Mouse (Mus musculus) intestine, postnatal 0 days (tissue): ENCODE measurements around the gene Cntrob. TPM values are rescaled to one million over a fixed set of nuclear protein-coding genes. Genes with fewer than 3 reads are reported as not detected.

Source experiments
- ATAC-seq: fragments of 200-750 bp; cut with Nextera tagmentation; 2 replicates; pipeline ENCODE4 v1.8.0; 2017; ENCODE audit warnings: mild to moderate bottlenecking, moderate TSS enrichment, moderate library complexity
- H3K27ac ChIP-seq: fragments of 300-500 bp; sonication (generic); 2 replicates; pipeline ENCODE4 v1.5.1; 2014; ENCODE audit warnings: mild to moderate bottlenecking, low read depth, low read length, moderate library complexity
- H3K27me3 ChIP-seq: fragments of 300-500 bp; sonication (generic); replicated peaks from 2 replicates; pipeline ENCODE4 v1.6.1; 2014; ENCODE audit warnings: low read length, mixed read lengths; ENCODE audit not compliant: control insufficient read depth, insufficient read depth
- H3K36me3 ChIP-seq: fragments of 300-500 bp; sonication (generic); 2 replicates; pipeline ENCODE4 v1.6.1; 2014; ENCODE audit warnings: mild to moderate bottlenecking, moderate library complexity; ENCODE audit not compliant: control insufficient read depth, insufficient read depth
- H3K4me1 ChIP-seq: fragments of 300-500 bp; sonication (generic); replicated peaks from 2 replicates; pipeline ENCODE4 v1.6.1; 2014; ENCODE audit warnings: antibody characterized with exemption, low read length, mixed read lengths; ENCODE audit not compliant: control insufficient read depth, insufficient read depth
- H3K4me2 ChIP-seq: fragments of 300-500 bp; sonication (generic); replicated peaks from 2 replicates; pipeline ENCODE4 v1.6.1; 2014; ENCODE audit warnings: low read depth, mild to moderate bottlenecking, moderate library complexity
- H3K4me3 ChIP-seq: fragments of 300-500 bp; sonication (generic); 2 replicates; pipeline ENCODE4 v1.5.1; 2014; ENCODE audit warnings: low read depth, low read length
- H3K9ac ChIP-seq: fragments of 300-500 bp; sonication (generic); 2 replicates; pipeline ENCODE4 v1.6.1; 2014; ENCODE audit warnings: mild to moderate bottlenecking, low read depth, low read length
- H3K9me3 ChIP-seq: fragments of 300-500 bp; sonication (generic); 2 replicates; pipeline ENCODE4 v1.6.1; 2016; ENCODE audit warnings: mixed run types; ENCODE audit not compliant: control insufficient read depth
- CTCF ChIP-seq: sonication (generic); IDR thresholded peaks from 2 replicates; pipeline ENCODE4 v1.5.1; 2016; ENCODE audit warnings: low read depth, mild to moderate bottlenecking, control low read depth, antibody characterized with exemption, moderate library complexity
- WGBS: fragments of 180-500 bp; shearing (Covaris S2); extraction: QIAGEN DNeasy Blood & Tissue Kit; methylation state at CpG from one replicate; pipeline ENCODE4 v1.1.7; 2014; 5-methylcytosine and 5-hydroxymethylcytosine counted together
- polyA plus RNA-seq: library from polyadenylated mRNA; unstranded; fragments of >200 nt; fragmentation: Nextera tagmentation; extraction: Ambion mirVana; gene quantifications from 2 replicates; pipeline ENCODE4 v1.2.1, GENCODE M21; 2015

The Cntrob gene
- polyA plus RNA-seq, 1 experiment from 2014 or later = 7.9 TPM

- under 1% methylated on average over 24 of the region's 24 CpGs for WGBS
- TF ChIP-seq CTCF = no peak
- H3K9ac ChIP-seq = peak overlapping the region; percentile 53
- H3K36me3 ChIP-seq = no peaks in the 10 kb centered on the region
- H3K4me3 ChIP-seq = peak overlapping the region; percentile 55
- H3K27me3 ChIP-seq = peaks cover 3% of the 10 kb centered on the region; the same call in 1 of the 2 replicates
- peak; percentile 66 for ATAC-seq
- H3K27ac ChIP-seq = peak overlapping the region; percentile 41; the same call in 1 of the 2 replicates
- H3K4me1 ChIP-seq = peaks cover 8% of the 10 kb centered on the region; the same call in 1 of the 2 replicates
- peak overlapping the region; percentile 79 for H3K4me2 ChIP-seq
- H3K9me3 ChIP-seq = no peaks in the 10 kb centered on the region
These were observed 8.4 kb upstream of the Cntrob start for GRCm38 (mm10) chr11:69331929-69332405.

GRCm38 (mm10) chr11:69331152-69331551 lies 7.6 kb upstream of the Cntrob start:
- TF ChIP-seq CTCF = no peak
- no peaks in the 10 kb centered on the region for H3K9me3 ChIP-seq
- H3K4me2 ChIP-seq = no peak overlapping the region
- H3K27ac ChIP-seq = no peak overlapping the region
- H3K4me1 ChIP-seq = peaks cover 8% of the 10 kb centered on the region; the same call in 1 of the 2 replicates
- H3K36me3 ChIP-seq = no peaks in the 10 kb centered on the region
- no peak overlapping the region for H3K4me3 ChIP-seq
- WGBS = 84% methylated on average over 6 of the region's 6 CpGs
- H3K9ac ChIP-seq = no peak overlapping the region
- no peak for ATAC-seq
- H3K27me3 ChIP-seq = peaks cover 5% of the 10 kb centered on the region; the same call in 1 of the 2 replicates

GRCm38 (mm10) chr11:69328517-69328916 lies 4.9 kb upstream of the Cntrob start:
- Histone ChIP-seq H3K36me3 (no peaks in the 10 kb centered on the region), H3K4me3 (no peak overlapping the region), H3K4me1 (peaks cover 8% of the 10 kb centered on the region; the same call in 1 of the 2 replicates), H3K27ac (no peak overlapping the region), H3K4me2 (no peak overlapping the region), H3K9ac (no peak overlapping the region), H3K27me3 (peaks cover 5% of the 10 kb centered on the region; the same call in 1 of the 2 replicates), H3K9me3 (no peaks in the 10 kb centered on the region)
- no peak for TF ChIP-seq CTCF
- WGBS = 91% methylated on average over 6 of the region's 6 CpGs
- ATAC-seq = no peak

- WGBS = 56% methylated on average over 6 of the region's 6 CpGs
- ATAC-seq = no peak
These were observed 4.1 kb upstream of the Cntrob start for GRCm38 (mm10) chr11:69327648-69328047.

GRCm38 (mm10) chr11:69327157-69327442 lies 3.5 kb upstream of the Cntrob start:
- no peaks in the 10 kb centered on the region for H3K36me3 ChIP-seq
- no peak overlapping the region for H3K27ac ChIP-seq
- 27% methylated on average over 9 of the region's 9 CpGs for WGBS
- no peak overlapping the region for H3K4me2 ChIP-seq
- H3K4me1 ChIP-seq = 0 out of 2 replicates have a peak, but pooled peaks cover 2% of the 10 kb centered on the region
- H3K9me3 ChIP-seq = no peaks in the 10 kb centered on the region
- ATAC-seq = no peak
- no peak overlapping the region for H3K4me3 ChIP-seq
- H3K27me3 ChIP-seq = peaks cover 5% of the 10 kb centered on the region; the same call in 1 of the 2 replicates
- TF ChIP-seq CTCF = 0 out of 2 replicates have a peak, but pooled peaks have one; percentile 9
- H3K9ac ChIP-seq = no peak overlapping the region

More at GRCm38 (mm10) chr11:69327648-69328047, 4.1 kb upstream of the Cntrob start:
- H3K27ac ChIP-seq = no peak overlapping the region
- TF ChIP-seq CTCF = no peak
- H3K27me3 ChIP-seq = peaks cover 5% of the 10 kb centered on the region; the same call in 1 of the 2 replicates
- no peak overlapping the region for H3K4me3 ChIP-seq
- no peak overlapping the region for H3K4me2 ChIP-seq
- H3K4me1 ChIP-seq = peaks cover 6% of the 10 kb centered on the region; the same call in 1 of the 2 replicates
- H3K9me3 ChIP-seq = no peaks in the 10 kb centered on the region
- no peak overlapping the region for H3K9ac ChIP-seq
- no peaks in the 10 kb centered on the region for H3K36me3 ChIP-seq

GRCm38 (mm10) chr11:69326408-69327156 lies 3.0 kb upstream of the Cntrob start:
- no peak for ATAC-seq

More at GRCm38 (mm10) chr11:69326408-69327156, 3.0 kb upstream of the Cntrob start:
- Histone ChIP-seq H3K4me2 (peak overlapping the region; percentile 99), H3K9me3 (no peaks in the 10 kb centered on the region), H3K36me3 (no peaks in the 10 kb centered on the region), H3K4me1 (0 out of 2 replicates have a peak, but pooled peaks cover 2% of the 10 kb centered on the region), H3K27ac (no peak overlapping the region), H3K27me3 (peaks cover 5% of the 10 kb centered on the region; the same call in 1 of the 2 replicates), H3K9ac (peak overlapping the region; percentile 46), H3K4me3 (peak overlapping the region; percentile 54)
- no peak for TF ChIP-seq CTCF
- WGBS = 2% methylated on average over 44 of the region's 45 CpGs
